Mouse (Mus musculus) MEL (cell line): ENCODE measurements around the gene Gm19935. TPM values are rescaled to one million over a fixed set of nuclear protein-coding genes. Genes with fewer than 3 reads are reported as not detected.

Source experiments
- DNase-seq: peaks from one replicate; pipeline ENCODE4 v3.0.0; 2011; ENCODE audit warnings: low read depth, low spot score
- H3K27ac ChIP-seq: 2 replicates; pipeline ENCODE4 v1.5.1; 2012; ENCODE audit warnings: low read depth, mild to moderate bottlenecking, control low read depth, low read length, moderate library complexity; ENCODE audit not compliant: control insufficient read depth
- H3K27me3 ChIP-seq, 2 experiments: fragments of 150-350 bp in 1 of 2; sonication (generic) in 1 of 2; 2 replicates each; pipeline ENCODE4 v1.6.1; 2012; ENCODE audit warnings: low read length in 2 of 2, mild to moderate bottlenecking in 2 of 2, improper control_type of control experiment in 1 of 2, moderate library complexity in 1 of 2; ENCODE audit not compliant: insufficient read depth in 2 of 2, control insufficient read depth in 1 of 2
- H3K36me3 ChIP-seq, 2 experiments: 2 replicates each; pipeline ENCODE4 v1.6.1; 2012 to 2014; ENCODE audit warnings: low read length in 2 of 2, improper control_type of control experiment in 1 of 2, inconsistent platforms in 1 of 2, mild to moderate bottlenecking in 1 of 2; ENCODE audit not compliant: insufficient read depth in 2 of 2, control insufficient read depth in 1 of 2
- H3K4me1 ChIP-seq, 2 experiments: fragments of 150-350 bp in 1 of 2; sonication (generic) in 1 of 2; 2 replicates each; pipeline ENCODE4 v1.6.1; 2012; ENCODE audit warnings: low read length in 2 of 2, improper control_type of control experiment in 1 of 2, mild to moderate bottlenecking in 1 of 2; ENCODE audit not compliant: insufficient read depth in 2 of 2, control insufficient read depth in 1 of 2
- H3K4me3 ChIP-seq, 2 experiments: fragments of 150-350 bp in 1 of 2; sonication (generic) in 1 of 2; 2 replicates each; pipeline ENCODE4 v1.5.1; 2012; ENCODE audit warnings: low read depth in 2 of 2, low read length in 2 of 2, mild to moderate bottlenecking in 2 of 2, moderate library complexity in 2 of 2, control low read depth in 1 of 2, improper control_type of control experiment in 1 of 2; ENCODE audit not compliant: control insufficient read depth in 1 of 2, insufficient read depth in 1 of 2
- H3K79me2 ChIP-seq: 2 replicates; pipeline ENCODE4 v1.6.1; 2012; ENCODE audit warnings: mild to moderate bottlenecking, low read length, moderate library complexity; ENCODE audit not compliant: control insufficient read depth, poor library complexity, insufficient read depth
- H3K9ac ChIP-seq: 2 replicates; pipeline ENCODE4 v1.6.1; 2012; ENCODE audit warnings: low read depth, mild to moderate bottlenecking, control low read depth, low read length, moderate library complexity; ENCODE audit not compliant: control insufficient read depth, poor library complexity, severe bottlenecking
- H3K9me3 ChIP-seq: fragments of 150-350 bp; sonication (generic); replicated peaks from 2 replicates; pipeline ENCODE4 v1.6.1; 2012; ENCODE audit warnings: mild to moderate bottlenecking, low read length, improper control_type of control experiment, moderate library complexity; ENCODE audit not compliant: insufficient read depth
- BHLHE40 ChIP-seq: IDR thresholded peaks from 2 replicates; pipeline ENCODE4 v1.6.1; 2012; ENCODE audit warnings: low read depth, mild to moderate bottlenecking, inconsistent platforms, low read length, improper control_type of control experiment, borderline replicate concordance
- CTCF ChIP-seq, 3 experiments: IDR thresholded peaks in 2 of 3; conservative IDR thresholded peaks in 1 of 3; 2 replicates each; pipeline ENCODE4 v1.5.1; 2011 to 2012; ENCODE audit warnings: low read length in 3 of 3, low read depth in 2 of 3, mild to moderate bottlenecking in 2 of 3, improper control_type of control experiment in 1 of 3, inconsistent platforms in 1 of 3, mixed read lengths in 1 of 3, moderate library complexity in 1 of 3; ENCODE audit not compliant: control insufficient read depth in 1 of 3, insufficient read depth in 1 of 3, poor library complexity in 1 of 3, severe bottlenecking in 1 of 3
- E2F4 ChIP-seq: IDR thresholded peaks from 2 replicates; pipeline ENCODE4 v1.6.1; 2011; ENCODE audit warnings: low read depth, low read length, improper control_type of control experiment, borderline replicate concordance
- ELF1 ChIP-seq: IDR thresholded peaks from 2 replicates; pipeline ENCODE4 v1.6.1; 2014; ENCODE audit warnings: low read depth, mild to moderate bottlenecking, inconsistent platforms, low read length, improper control_type of control experiment, moderate library complexity
- ETS1 ChIP-seq: IDR thresholded peaks from 2 replicates; pipeline ENCODE4 v1.6.1; 2012; ENCODE audit warnings: low read depth, mild to moderate bottlenecking, inconsistent platforms, low read length, improper control_type of control experiment, moderate library complexity
- GABPA ChIP-seq: IDR thresholded peaks from 2 replicates; pipeline ENCODE4 v1.6.1; 2012; ENCODE audit warnings: low read depth, mild to moderate bottlenecking, inconsistent platforms, low read length, improper control_type of control experiment, moderate library complexity
- HCFC1 ChIP-seq: IDR thresholded peaks from 2 replicates; pipeline ENCODE4 v1.6.1; 2012; ENCODE audit warnings: low read depth, mild to moderate bottlenecking, inconsistent platforms, low read length, improper control_type of control experiment, moderate library complexity
- KAT2A ChIP-seq: conservative IDR thresholded peaks from 2 replicates; pipeline ENCODE4 v1.6.1; 2012; ENCODE audit warnings: low read depth, low read length, improper control_type of control experiment, inconsistent platforms
- MAZ ChIP-seq: IDR thresholded peaks from 2 replicates; pipeline ENCODE4 v1.6.1; 2012; ENCODE audit warnings: low read depth, mild to moderate bottlenecking, inconsistent platforms, low read length, improper control_type of control experiment
- MXI1 ChIP-seq: IDR thresholded peaks from 2 replicates; pipeline ENCODE4 v1.6.1; 2011; ENCODE audit warnings: mild to moderate bottlenecking, low read depth, low read length, improper control_type of control experiment
- MYC ChIP-seq: IDR thresholded peaks from 2 replicates; pipeline ENCODE4 v1.6.1; 2011; ENCODE audit warnings: low read depth, mild to moderate bottlenecking, low read length, improper control_type of control experiment, moderate library complexity
- NELFE ChIP-seq: IDR thresholded peaks from 2 replicates; pipeline ENCODE4 v1.6.1; 2011; ENCODE audit warnings: low read depth, low read length, improper control_type of control experiment
- POLR2A ChIP-seq, 2 experiments: IDR thresholded peaks; 2 replicates each; pipeline ENCODE4 v1.6.1; 2011 to 2012; ENCODE audit warnings: low read length in 2 of 2, mild to moderate bottlenecking in 2 of 2, control low read depth in 1 of 2, improper control_type of control experiment in 1 of 2, low read depth in 1 of 2, moderate library complexity in 1 of 2; ENCODE audit not compliant: control insufficient read depth in 1 of 2, insufficient read depth in 1 of 2, poor library complexity in 1 of 2
- RAD21 ChIP-seq: IDR thresholded peaks from 2 replicates; pipeline ENCODE4 v1.6.1; 2011; ENCODE audit warnings: mild to moderate bottlenecking, low read depth, low read length, improper control_type of control experiment
- SIN3A ChIP-seq: IDR thresholded peaks from 2 replicates; pipeline ENCODE4 v1.6.1; 2012; ENCODE audit warnings: low read length, improper control_type of control experiment, inconsistent platforms
- SMC3 ChIP-seq: IDR thresholded peaks from 2 replicates; pipeline ENCODE4 v1.6.1; 2011; ENCODE audit warnings: low read depth, low read length, improper control_type of control experiment
- TAL1 ChIP-seq: IDR thresholded peaks from 2 replicates; pipeline ENCODE4 v1.6.1; 2012; ENCODE audit warnings: mild to moderate bottlenecking, inconsistent platforms, low read length, moderate library complexity, mixed read lengths
- TBP ChIP-seq: IDR thresholded peaks from 2 replicates; pipeline ENCODE4 v1.8.0; 2011; ENCODE audit warnings: low read depth, low read length, improper control_type of control experiment
- TCF12 ChIP-seq: IDR thresholded peaks from 2 replicates; pipeline ENCODE4 v1.6.1; 2014; ENCODE audit warnings: low read depth, mild to moderate bottlenecking, inconsistent platforms, low read length, improper control_type of control experiment, moderate library complexity
- UBTF ChIP-seq: IDR thresholded peaks from 2 replicates; pipeline ENCODE4 v1.6.1; 2012; ENCODE audit warnings: low read depth, mild to moderate bottlenecking, inconsistent platforms, low read length, improper control_type of control experiment, moderate library complexity, borderline replicate concordance; ENCODE audit not compliant: insufficient read depth
- USF2 ChIP-seq, 2 experiments: IDR thresholded peaks; 2 replicates each; pipeline ENCODE4 v1.6.1; 2011 to 2012; ENCODE audit warnings: improper control_type of control experiment in 2 of 2, low read length in 2 of 2, borderline replicate concordance in 1 of 2, inconsistent platforms in 1 of 2, low read depth in 1 of 2, mild to moderate bottlenecking in 1 of 2; ENCODE audit not compliant: insufficient read depth in 1 of 2
- ZC3H11A ChIP-seq: IDR thresholded peaks from 2 replicates; pipeline ENCODE4 v1.6.1; 2012; ENCODE audit warnings: low read depth, mild to moderate bottlenecking, inconsistent platforms, low read length, improper control_type of control experiment
- ZKSCAN1 ChIP-seq: IDR thresholded peaks from 2 replicates; pipeline ENCODE4 v1.6.1; 2012; ENCODE audit warnings: low read depth, mild to moderate bottlenecking, inconsistent platforms, low read length, improper control_type of control experiment, moderate library complexity
- ZMIZ1 ChIP-seq: IDR thresholded peaks from 2 replicates; pipeline ENCODE4 v1.6.1; 2012; ENCODE audit warnings: low read depth, mild to moderate bottlenecking, inconsistent platforms, low read length, improper control_type of control experiment, moderate library complexity
- polyA plus RNA-seq, 2 experiments: library from polyadenylated mRNA; stranded (reverse) in 1 of 2; unstranded in 1 of 2; fragments of >175 nt in 1 of 2; fragments of >200 nt in 1 of 2; gene quantifications; 2 replicates each; pipeline versions ENCODE4 v1.2.1 to v1.2.4; 2012; ENCODE audit warnings: low replicate concordance in 2 of 2, low read depth in 1 of 2; ENCODE audit not compliant: insufficient read length in 2 of 2, insufficient read depth in 1 of 2, missing spikeins in 1 of 2
- total RNA-seq: library from RNA; depleted of rRNA; stranded (reverse); fragments of 300-350 nt; gene quantifications from 2 replicates; pipeline ENCODE4 v1.2.3, GENCODE M21; 2012

Gene Gm19935
- total and polyA plus RNA-seq, 3 experiments, result not detected

DNA sequence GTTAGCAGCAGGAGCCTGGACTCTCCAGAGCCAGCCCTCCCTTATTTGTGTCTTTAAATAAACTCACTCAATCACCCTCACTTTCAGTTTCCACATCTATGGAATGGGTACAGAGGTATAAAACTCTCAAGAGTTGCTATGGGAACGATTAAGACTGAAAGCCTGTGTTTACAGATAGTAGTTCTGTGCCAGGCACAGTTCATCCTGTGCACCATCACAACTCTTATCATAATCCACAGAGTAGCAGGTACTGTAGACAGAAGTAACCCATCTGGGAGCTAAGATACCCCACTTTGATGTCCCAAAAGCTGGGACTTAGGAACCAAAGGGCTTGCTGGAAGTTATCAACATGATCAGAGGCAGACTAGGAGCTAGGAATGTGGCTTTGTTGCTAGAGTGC, 12.6 kb upstream of the Gm19935 start (continued):
- TF ChIP-seq TAL1 (peak; percentile 66), ETS1 (no peak), BHLHE40 (no peak)

DNA sequence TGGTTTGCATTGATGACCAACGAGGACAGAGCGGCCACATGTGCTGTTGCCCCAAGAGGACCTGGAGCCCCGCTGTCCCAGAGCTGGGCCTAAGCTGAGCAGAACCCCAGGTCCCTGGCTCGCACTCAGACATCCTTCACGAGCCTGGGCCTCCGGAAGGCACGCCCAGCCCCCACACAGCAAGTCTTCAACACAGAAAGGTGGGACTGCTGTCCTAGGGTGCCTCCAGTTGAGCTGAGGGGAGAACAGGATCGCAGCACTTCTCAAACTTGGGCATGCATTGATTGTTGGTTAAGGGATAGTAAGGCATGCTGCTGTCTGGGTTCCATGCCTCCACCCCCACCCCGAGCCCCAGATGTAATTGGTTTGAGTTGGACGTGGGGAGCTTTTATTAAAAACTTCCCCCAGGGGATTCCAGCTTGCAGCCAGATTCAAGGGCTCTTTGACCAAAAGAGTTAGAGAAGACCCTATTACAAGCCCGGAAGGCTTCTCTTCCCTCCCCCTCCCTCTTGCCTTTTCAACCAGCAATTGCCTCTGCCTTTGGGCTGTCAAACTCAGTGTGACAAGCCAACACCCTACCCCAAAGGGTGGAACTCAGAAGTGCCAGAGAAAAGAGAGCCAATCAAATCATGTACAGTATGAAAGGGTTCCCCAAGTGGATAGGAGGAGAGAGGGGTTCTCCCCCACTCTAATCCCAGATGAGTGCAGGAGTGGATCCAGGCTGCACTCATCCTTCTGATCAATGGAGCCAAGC, 12.0 kb upstream of the Gm19935 start:
- H3K9me3 ChIP-seq, result no peaks in the 10 kb centered on the region
- TF ChIP-seq USF2 (IDR thresholded peaks at IDR 0.05; ENCODE audit: borderline replicate concordance in 1 of 2, insufficient read depth in 1 of 2, low read depth in 1 of 2, low read length in 2 of 2) (no peak), BHLHE40 (no peak), TCF12 (no peak), MXI1 (peak; percentile 20; the same call in 1 of the 2 replicates), MAZ (0 out of 2 replicates have a peak, but pooled peaks have one; percentile 22)
- TF ChIP-seq, all 39 proteins: peak for 2
- H3K4me1 ChIP-seq, result peaks cover 0 to 8% of the 10 kb centered on the region in 2 experiments; a peak in 1 of 4 replicates
- H3K9ac ChIP-seq, result peak overlapping the region; percentile 57
- peak overlapping the region; percentile 64 for H3K4me3 ChIP-seq
- no peaks in the 10 kb centered on the region; the same call in 1 of the 2 replicates for H3K79me2 ChIP-seq
- H3K36me3 ChIP-seq, result peaks cover 0 to 5% of the 10 kb centered on the region in 2 experiments; a peak in 2 of 4 replicates
- DNase-seq, result peak; percentile 64
- no peak overlapping the region for H3K27ac ChIP-seq
- H3K27me3 ChIP-seq, result no peaks in the 10 kb centered on the region

DNA sequence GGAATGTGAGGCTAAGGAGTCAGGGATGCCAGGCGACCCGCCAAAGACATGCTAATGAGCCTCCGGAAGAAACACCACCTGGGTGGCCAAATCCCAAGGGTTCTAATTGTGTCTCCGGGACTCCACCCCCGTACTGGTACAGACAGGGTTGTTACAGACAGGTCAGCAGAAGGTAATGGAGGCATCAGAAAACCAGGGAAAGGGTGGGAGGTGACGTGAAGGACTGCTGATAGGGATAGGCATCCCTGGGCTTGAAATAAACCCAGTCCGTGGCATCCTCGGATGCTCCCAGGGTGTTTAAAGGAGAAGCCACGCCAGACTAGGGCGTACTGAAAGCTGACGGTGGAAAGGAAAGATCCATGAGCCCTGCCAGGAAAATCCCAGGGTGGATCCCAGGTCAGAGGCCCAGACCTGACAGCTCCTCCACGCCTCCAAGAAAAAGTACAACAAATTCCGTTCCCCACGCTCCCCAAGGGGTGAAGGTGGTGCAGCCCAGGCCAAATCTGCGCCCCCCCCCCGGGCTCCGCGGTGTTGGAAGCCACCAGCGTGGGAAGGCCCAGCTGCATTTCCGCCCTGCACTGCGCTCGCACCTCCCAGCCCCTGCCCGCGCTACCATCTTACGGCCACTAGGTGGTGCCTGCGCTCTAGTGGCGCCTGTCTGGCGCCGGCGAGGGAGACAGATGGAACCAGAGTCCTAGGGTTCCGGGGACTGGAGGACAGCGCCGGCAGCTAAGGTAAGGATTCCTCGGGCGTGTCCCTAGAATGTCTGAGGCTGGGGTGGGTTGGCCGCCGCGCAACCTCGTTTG, 11.2 kb upstream of the Gm19935 start, which contains the start of gene Chd9:
Chd9 (plus strand) TSS at position 172 of the 806 bp plus-strand sequence.
- no peak within 1 kb of the TSS for H3K27ac ChIP-seq

More for the DNA sequence above, 11.2 kb upstream of the Gm19935 start, which contains the start of gene Chd9:
- Histone ChIP-seq H3K4me3 (peak within 1 kb of the TSS; percentile 66 to 68), H3K27me3 (no peaks in the 10 kb centered on the region), H3K4me1 (peaks cover 0 to 8% of the 10 kb centered on the region in 2 experiments; a peak in 2 of 4 replicates), H3K79me2 (no peaks in the 10 kb centered on the region; the same call in 1 of the 2 replicates), H3K9ac (peak within 1 kb of the TSS; percentile 71), H3K9me3 (no peaks in the 10 kb centered on the region), H3K36me3 (peaks cover 0 to 5% of the 10 kb centered on the region in 2 experiments; a peak in 2 of 4 replicates)
- DNase-seq, result peak; percentile 94
- peak; percentile 76; the same call in 1 of the 2 replicates for TF ChIP-seq MAZ
- no peak; the same call in 1 of the 2 replicates for TF ChIP-seq MYC
- TF ChIP-seq TAL1, result no peak
- TF ChIP-seq RAD21, result peak; percentile 95
- no peak for TF ChIP-seq E2F4
- TF ChIP-seq ZC3H11A, result peak; percentile 94
- TF ChIP-seq HCFC1, result peak; percentile 25; the same call in 1 of the 2 replicates
- TF ChIP-seq UBTF, result 0 out of 2 replicates have a peak, but pooled peaks have one; percentile 81
- peak; percentile 71; the same call in 1 of the 2 replicates for TF ChIP-seq SIN3A
- no peak for TF ChIP-seq ZMIZ1
- TF ChIP-seq POLR2A (IDR thresholded peaks at IDR 0.05; ENCODE audit: control insufficient read depth in 1 of 2, insufficient read depth in 1 of 2, low read depth in 1 of 2, low read length in 2 of 2, poor library complexity in 1 of 2), result peak; percentile 27 to 33; a peak in 1 of 4 replicates
- peak; percentile 46; the same call in 1 of the 2 replicates for TF ChIP-seq TBP
- TF ChIP-seq ELF1, result peak; percentile 65; the same call in 1 of the 2 replicates
- peak; percentile 57; the same call in 1 of the 2 replicates for TF ChIP-seq NELFE
- no peak for TF ChIP-seq GABPA
- TF ChIP-seq CTCF (IDR thresholded peaks at IDR 0.05 in 2 of 3, conservative IDR thresholded peaks at IDR 0.05 in 1 of 3; ENCODE audit: control insufficient read depth in 1 of 3, insufficient read depth in 1 of 3, low read depth in 2 of 3, low read length in 3 of 3, poor library complexity in 1 of 3, severe bottlenecking in 1 of 3), result peak; percentile 70 to 99 (median 98); a peak in 5 of 6 replicates
- no peak for TF ChIP-seq KAT2A
- no peak for TF ChIP-seq ZKSCAN1
- TF ChIP-seq BHLHE40, result no peak
- TF ChIP-seq SMC3, result peak; percentile 96
